Mouse (Mus musculus) testis, adult 2 months (tissue): Measurements from ENCODE around the gene Comt.

Experiments used
- CTCF ChIP-seq: fragments of 200-500 bp; IDR thresholded peaks from 2 replicates; pipeline ENCODE4 v1.5.1; 2012; ENCODE audit warnings: low read depth, mild to moderate bottlenecking, inconsistent platforms, low read length, moderate library complexity; ENCODE audit not compliant: control insufficient read depth, insufficient read depth, insufficient replicate concordance
- POLR2A ChIP-seq: fragments of 200-500 bp; IDR thresholded peaks from 2 replicates; pipeline ENCODE4 v1.6.1; 2012; ENCODE audit warnings: low read depth, mild to moderate bottlenecking, inconsistent platforms, low read length, moderate library complexity; ENCODE audit not compliant: control insufficient read depth

GRCm38 (mm10) chr16:18453846-18454245, 27.2 kb upstream of the Comt start:
- TF ChIP-seq CTCF (no peak), POLR2A (no peak)
